Mouse (Mus musculus) kidney, postnatal 10 days (tissue): Measurements from ENCODE around the gene Pp2d1.

Experiments used
- DNase-seq: peaks from one replicate; pipeline ENCODE4 v3.0.0; 2021; ENCODE audit warnings: mixed read lengths

Pp2d1 gene

GRCm38 (mm10) chr17:53566161-53566918 lies 27.1 kb upstream of the Pp2d1 start, which contains the start of gene Kat2b:
Gene Kat2b (plus strand): TSS chr17:53566861.
- DNase-seq, result peak; percentile 61

GRCm38 (mm10) chr17:53564837-53565236 lies 25.6 kb upstream of the Pp2d1 start:
- DNase-seq, result no peak

- DNase-seq, result no peak
Observed at GRCm38 (mm10) chr17:53561458-53562029, 22.3 kb upstream of the Pp2d1 start.

GRCm38 (mm10) chr17:53559646-53560045 lies 20.4 kb upstream of the Pp2d1 start:
- no peak for DNase-seq

- no peak for DNase-seq
Observed at GRCm38 (mm10) chr17:53557443-53557842, 18.2 kb upstream of the Pp2d1 start.

GRCm38 (mm10) chr17:53554813-53555212 lies 15.6 kb upstream of the Pp2d1 start:
- no peak for DNase-seq

GRCm38 (mm10) chr17:53554088-53554487 lies 14.8 kb upstream of the Pp2d1 start:
- DNase-seq, result no peak

GRCm38 (mm10) chr17:53551306-53552299 lies 12.4 kb upstream of the Pp2d1 start:
- no peak for DNase-seq

GRCm38 (mm10) chr17:53543591-53544324 lies 4.5 kb upstream of the Pp2d1 start:
- peak; percentile 50 for DNase-seq

- DNase-seq, result no peak
Observed at GRCm38 (mm10) chr17:53542536-53542935, 3.3 kb upstream of the Pp2d1 start.

GRCm38 (mm10) chr17:53532425-53532824 lies 6.8 kb downstream of the Pp2d1 start:
- DNase-seq, result peak; percentile 16

GRCm38 (mm10) chr17:53531160-53531559 lies 8.1 kb downstream of the Pp2d1 start:
- no peak for DNase-seq

- no peak for DNase-seq
Observed at GRCm38 (mm10) chr17:53528034-53528433, 11.2 kb downstream of the Pp2d1 start.

- DNase-seq, result no peak
Observed at GRCm38 (mm10) chr17:53520509-53520908, 18.7 kb downstream of the Pp2d1 start.

- DNase-seq, result no peak
Observed at GRCm38 (mm10) chr17:53519364-53519763, 19.9 kb downstream of the Pp2d1 start.

- DNase-seq, result peak; percentile 25
Observed at GRCm38 (mm10) chr17:53512311-53512951, 26.8 kb downstream of the Pp2d1 start.

GRCm38 (mm10) chr17:53502966-53503365 lies 36.3 kb downstream of the Pp2d1 start:
- no peak for DNase-seq

- DNase-seq, result no peak
Observed at GRCm38 (mm10) chr17:53489007-53489378, 50.3 kb downstream of the Pp2d1 start.

GRCm38 (mm10) chr17:53488291-53489006 lies 50.8 kb downstream of the Pp2d1 start:
- DNase-seq, result no peak

GRCm38 (mm10) chr17:53480433-53480832 lies 58.8 kb downstream of the Pp2d1 start:
- no peak for DNase-seq

- DNase-seq, result peak; percentile 74
Observed at GRCm38 (mm10) chr17:53479604-53480041, 59.6 kb downstream of the Pp2d1 start.
